ENCODE assay signal across 8 mouse cellular contexts in genomic region chr3:79221296-79222191, GRCm38 (mm10).
DNase-seq lines count a peak whose midpoint lies in the region; ATAC-seq and TF ChIP-seq lines count a peak whose summit lies in the region.

No protein-coding gene starts in this region.

- 36% methylated on average over 9 of the region's 9 CpGs for WGBS in intestine, postnatal 0 days
- 45% methylated on average over 9 of the region's 9 CpGs for WGBS in limb, embryonic 10.5 days

- peak overlapping the region; percentile 51; the same call in 1 of the 2 replicates for H3K27ac ChIP-seq in intestine, postnatal 0 days (ENCODE audit: low read depth, low read length)
- H3K27ac ChIP-seq in limb, embryonic 10.5 days: no peak overlapping the region

- no peaks in the 10 kb centered on the region for H3K9me3 ChIP-seq in intestine, postnatal 0 days (ENCODE audit: control insufficient read depth)
- no peaks in the 10 kb centered on the region for H3K9me3 ChIP-seq in limb, embryonic 10.5 days (replicated peaks)

- DNase-seq in CD4-positive, CD25-positive, alpha-beta regulatory T cell, adult 2 months (ENCODE audit: low read depth, low spot score): peak; percentile 84
- DNase-seq in cerebellum, postnatal 4 days (ENCODE audit: low spot score in 2 of 2): peak; percentile 39 to 69
- DNase-seq in gastrocnemius, postnatal 25 days: peak; percentile 37
- DNase-seq in limb, embryonic 10.5 days (ENCODE audit: low spot score): peak; percentile 67
- peak; percentile 66 for DNase-seq in thymus, postnatal 14 days

- no peaks in the 10 kb centered on the region for H3K27me3 ChIP-seq in intestine, postnatal 0 days (replicated peaks; ENCODE audit: control insufficient read depth, insufficient read depth, low read length)
- no peaks in the 10 kb centered on the region for H3K27me3 ChIP-seq in limb, embryonic 10.5 days (ENCODE audit: low read depth, poor library complexity, severe bottlenecking)

- 0 out of 2 replicates have a peak overlapping the region, but pooled peaks have one; percentile 4 for H3K4me3 ChIP-seq in intestine, postnatal 0 days (ENCODE audit: low read depth, low read length)
- H3K4me3 ChIP-seq in limb, embryonic 10.5 days: no peak overlapping the region

- no peaks in the 10 kb centered on the region for H3K36me3 ChIP-seq in intestine, postnatal 0 days (ENCODE audit: control insufficient read depth, insufficient read depth)
- no peaks in the 10 kb centered on the region for H3K36me3 ChIP-seq in limb, embryonic 10.5 days

- ATAC-seq in activated CD4-positive, CD25-positive, alpha-beta regulatory T cell, adult 4 months: peak; percentile 78
- ATAC-seq in intestine, postnatal 0 days: peak; percentile 54
- peak; percentile 37 for ATAC-seq in monocyte, adult 5-6 weeks (replicated peaks; ENCODE audit: insufficient number of reproducible peaks, low FRiP score, low TSS enrichment, poor library complexity, severe bottlenecking)

- peak; percentile 80 for TF ChIP-seq CTCF in intestine, postnatal 0 days (IDR thresholded peaks at IDR 0.05; ENCODE audit: low read depth)

- H3K4me1 ChIP-seq in intestine, postnatal 0 days (replicated peaks; ENCODE audit: control insufficient read depth, insufficient read depth, low read length): peaks cover 6% of the 10 kb centered on the region; the same call in 1 of the 2 replicates
- peaks cover 24% of the 10 kb centered on the region; the same call in 1 of the 2 replicates for H3K4me1 ChIP-seq in limb, embryonic 10.5 days

- H3K9ac ChIP-seq in intestine, postnatal 0 days (ENCODE audit: low read depth, low read length): no peak overlapping the region

- H3K4me2 ChIP-seq in intestine, postnatal 0 days (replicated peaks; ENCODE audit: low read depth): peak overlapping the region; percentile 61
